Mouse (Mus musculus) stomach, postnatal 0 days (tissue): ENCODE measurements around the gene Carns1. TPM values are rescaled to one million over a fixed set of nuclear protein-coding genes. Genes with fewer than 3 reads are reported as not detected.

Source experiments
- ATAC-seq: fragments of 200-750 bp; cut with Nextera tagmentation; 2 replicates; pipeline ENCODE4 v1.8.0; 2017; ENCODE audit not compliant: low FRiP score, low TSS enrichment
- DNase-seq: peaks from one replicate; pipeline ENCODE4 v3.0.0-alpha.2; 2016; ENCODE audit warnings: low spot score
- H3K27ac ChIP-seq: fragments of 300-500 bp; sonication (generic); replicated peaks from 2 replicates; pipeline ENCODE4 v1.5.1; 2014; ENCODE audit warnings: mild to moderate bottlenecking, control low read depth
- H3K27me3 ChIP-seq: fragments of 300-500 bp; sonication (generic); 2 replicates; pipeline ENCODE4 v1.6.1; 2014; ENCODE audit warnings: low read length; ENCODE audit not compliant: control insufficient read depth, insufficient read depth
- H3K36me3 ChIP-seq: fragments of 300-500 bp; sonication (generic); 2 replicates; pipeline ENCODE4 v1.6.1; 2014; ENCODE audit warnings: low read length, mixed read lengths; ENCODE audit not compliant: control insufficient read depth, insufficient read depth
- H3K4me1 ChIP-seq: fragments of 300-500 bp; sonication (generic); replicated peaks from 2 replicates; pipeline ENCODE4 v1.6.1; 2014; ENCODE audit warnings: antibody characterized with exemption; ENCODE audit not compliant: control insufficient read depth, insufficient read depth
- H3K4me2 ChIP-seq: fragments of 300-500 bp; sonication (generic); replicated peaks from 2 replicates; pipeline ENCODE4 v1.6.1; 2014; ENCODE audit warnings: low read depth, mild to moderate bottlenecking, control low read depth, moderate library complexity
- H3K4me3 ChIP-seq: fragments of 300-500 bp; sonication (generic); 2 replicates; pipeline ENCODE4 v1.5.1; 2014; ENCODE audit warnings: low read depth, low read length, control low read depth
- H3K9ac ChIP-seq: fragments of 300-500 bp; sonication (generic); 2 replicates; pipeline ENCODE4 v1.6.1; 2014; ENCODE audit warnings: mild to moderate bottlenecking, low read length, control low read depth, mixed read lengths
- H3K9me3 ChIP-seq: fragments of 300-500 bp; sonication (generic); 2 replicates; pipeline ENCODE4 v1.6.1; 2016; ENCODE audit warnings: low read length; ENCODE audit not compliant: control insufficient read depth
- CTCF ChIP-seq: IDR thresholded peaks from 2 replicates; pipeline ENCODE4 v1.5.1; 2016; ENCODE audit warnings: antibody characterized with exemption, low read depth, mild to moderate bottlenecking, moderate library complexity
- EP300 ChIP-seq: optimal IDR thresholded peaks from 2 replicates; pipeline ENCODE3; 2016; ENCODE audit warnings: antibody characterized with exemption
- WGBS: fragments of 180-500 bp; shearing (Covaris S2); extraction: QIAGEN DNeasy Blood & Tissue Kit; methylation state at CpG from one replicate; pipeline ENCODE4 v1.1.7; 2014; 5-methylcytosine and 5-hydroxymethylcytosine counted together
- polyA plus RNA-seq: library from polyadenylated mRNA; unstranded; fragments of >200 nt; fragmentation: Nextera tagmentation; extraction: Ambion mirVana; gene quantifications from 2 replicates; pipeline ENCODE4 v1.2.1, GENCODE M21; 2015

Carns1 gene
- polyA plus RNA-seq, 1 experiment from 2014 or later = 1.5 TPM

- 47% methylated on average over 15 of the region's 15 CpGs for WGBS
- H3K9me3 ChIP-seq = no peaks in the 10 kb centered on the region
- H3K4me3 ChIP-seq = no peak overlapping the region
- H3K27me3 ChIP-seq = no peaks in the 10 kb centered on the region
- no peak overlapping the region for H3K27ac ChIP-seq
- no peak for DNase-seq
- no peak overlapping the region for H3K4me2 ChIP-seq
- H3K9ac ChIP-seq = no peak overlapping the region
- no peaks in the 10 kb centered on the region for H3K36me3 ChIP-seq
- 0 out of 2 replicates have a peak, but pooled peaks have one; percentile 7 for ATAC-seq
- no peaks in the 10 kb centered on the region for H3K4me1 ChIP-seq
- no peak for TF ChIP-seq CTCF
These were observed 10.0 kb upstream of the Carns1 start for GRCm38 (mm10) chr19:4184976-4185975.

DNA sequence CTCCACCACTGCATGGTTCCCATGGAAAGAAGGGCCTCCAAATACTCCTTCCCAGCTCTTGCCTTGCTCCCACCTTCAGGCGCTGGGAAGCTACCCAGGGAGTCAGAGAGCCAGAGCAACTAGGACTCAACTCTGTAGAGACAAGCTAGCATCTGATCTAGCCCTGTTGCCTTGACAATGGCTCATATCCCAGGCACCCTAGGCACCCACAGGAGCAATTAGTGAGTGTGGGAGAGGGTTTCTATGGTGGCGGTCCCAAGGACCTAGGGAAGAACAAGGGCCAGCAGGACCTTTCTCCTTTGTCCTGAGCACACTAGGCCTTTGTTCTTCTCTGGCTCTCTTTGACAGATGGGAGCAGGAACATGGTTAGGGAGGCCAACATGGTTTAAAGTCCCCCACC lies 8.4 kb upstream of the Carns1 start:
- 87% methylated on average over 2 of the region's 2 CpGs for WGBS
- H3K27me3 ChIP-seq = no peaks in the 10 kb centered on the region
- DNase-seq (no peak), ATAC-seq (no peak)
- TF ChIP-seq EP300 (no peak), CTCF (no peak)
- H3K4me3 ChIP-seq = no peak overlapping the region
- no peak overlapping the region for H3K4me2 ChIP-seq
- H3K27ac ChIP-seq = no peak overlapping the region
- H3K9ac ChIP-seq = no peak overlapping the region
- H3K4me1 ChIP-seq = no peaks in the 10 kb centered on the region
- H3K9me3 ChIP-seq = no peaks in the 10 kb centered on the region
- H3K36me3 ChIP-seq = no peaks in the 10 kb centered on the region

DNA sequence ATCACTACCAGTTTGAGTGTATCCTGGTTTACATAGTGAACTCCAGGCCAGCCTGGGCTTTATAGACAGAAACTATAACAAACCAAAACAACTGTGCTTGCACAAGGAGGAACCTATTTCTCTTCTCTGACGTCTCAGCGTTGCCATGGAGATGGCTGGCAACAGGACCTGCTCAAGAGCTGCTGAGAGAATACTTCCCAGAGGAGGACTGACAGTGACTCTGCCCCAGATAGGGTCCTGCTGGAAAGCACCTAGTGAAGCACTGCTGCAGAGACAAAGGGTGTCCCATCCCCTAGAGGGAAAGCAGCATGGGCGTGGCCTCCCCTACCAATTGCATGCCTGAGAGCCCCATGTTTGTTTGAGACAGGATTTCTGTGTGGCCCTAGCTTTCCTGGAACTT lies 6.6 kb upstream of the Carns1 start:
- no peaks in the 10 kb centered on the region for H3K9me3 ChIP-seq
- no peaks in the 10 kb centered on the region for H3K27me3 ChIP-seq
- no peaks in the 10 kb centered on the region for H3K4me1 ChIP-seq
- H3K4me3 ChIP-seq = no peak overlapping the region
- no peak overlapping the region for H3K9ac ChIP-seq
- H3K36me3 ChIP-seq = no peaks in the 10 kb centered on the region
- ATAC-seq (peak; percentile 74), DNase-seq (peak; percentile 72)
- no peak overlapping the region for H3K4me2 ChIP-seq
- TF ChIP-seq CTCF (no peak), EP300 (no peak)
- 26% methylated on average over 3 of the region's 3 CpGs for WGBS
- no peak overlapping the region for H3K27ac ChIP-seq

DNA sequence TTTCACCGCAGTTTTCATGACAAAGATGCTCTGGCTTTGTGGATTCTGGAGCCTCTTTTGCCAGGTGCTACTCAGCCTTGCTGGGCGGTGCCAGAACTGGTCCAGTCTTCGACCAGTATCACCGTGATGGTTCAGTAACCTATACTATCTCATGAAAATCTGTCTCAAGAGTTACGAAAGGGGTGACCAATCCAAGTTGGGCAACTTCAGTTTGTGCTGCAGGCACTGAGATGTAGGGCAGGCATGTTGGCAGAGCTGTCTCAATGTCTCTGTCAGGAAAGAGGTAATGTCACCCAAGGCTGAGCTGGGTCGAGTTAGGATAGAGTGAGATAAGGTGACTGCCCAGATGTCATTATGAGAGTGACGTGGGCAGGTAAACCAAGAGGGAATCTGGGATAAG lies 5.1 kb upstream of the Carns1 start:
- DNase-seq (no peak), ATAC-seq (no peak)
- H3K4me2 ChIP-seq = no peak overlapping the region
- H3K4me3 ChIP-seq = no peak overlapping the region
- H3K27me3 ChIP-seq = no peaks in the 10 kb centered on the region
- no peak for TF ChIP-seq CTCF
- TF ChIP-seq EP300 = no peak
- no peak overlapping the region for H3K27ac ChIP-seq
- peaks cover 2% of the 10 kb centered on the region; the same call in 1 of the 2 replicates for H3K4me1 ChIP-seq
- no peak overlapping the region for H3K9ac ChIP-seq
- H3K9me3 ChIP-seq = no peaks in the 10 kb centered on the region
- no peaks in the 10 kb centered on the region for H3K36me3 ChIP-seq
- WGBS = 86% methylated on average over 7 of the region's 7 CpGs

- no peaks in the 10 kb centered on the region for H3K27me3 ChIP-seq
- H3K27ac ChIP-seq = no peak overlapping the region
- H3K4me2 ChIP-seq = no peak overlapping the region
- H3K9me3 ChIP-seq = no peaks in the 10 kb centered on the region
- 69% methylated on average over 11 of the region's 11 CpGs for WGBS
- H3K36me3 ChIP-seq = no peaks in the 10 kb centered on the region
- peaks cover 10% of the 10 kb centered on the region; the same call in 1 of the 2 replicates for H3K4me1 ChIP-seq
- DNase-seq = no peak
- TF ChIP-seq EP300 = no peak
- TF ChIP-seq CTCF = no peak; the same call in 1 of the 2 replicates
- no peak overlapping the region for H3K4me3 ChIP-seq
- ATAC-seq = no peak
- no peak overlapping the region for H3K9ac ChIP-seq
These were observed 2.4 kb downstream of the Carns1 start for GRCm38 (mm10) chr19:4172925-4173324.
